Mouse (Mus musculus) neural tube, embryonic 15.5 days (tissue): ENCODE measurements around the gene Ntrk3. TPM values are rescaled to one million over a fixed set of nuclear protein-coding genes. Genes with fewer than 3 reads are reported as not detected.
A peak's percentile ranks its signal among the peaks of the same experiment; 100 is the strongest.

Source experiments
- ATAC-seq: fragments of 200-750 bp; cut with Nextera tagmentation; 2 replicates; pipeline ENCODE4 v1.8.0; 2017; ENCODE audit warnings: mild to moderate bottlenecking, moderate TSS enrichment, moderate library complexity; ENCODE audit not compliant: low FRiP score
- H3K27ac ChIP-seq: fragments of 300-500 bp; sonication (generic); replicated peaks from 2 replicates; pipeline ENCODE4 v1.5.1; 2015; ENCODE audit warnings: mild to moderate bottlenecking, inconsistent platforms
- H3K27me3 ChIP-seq: fragments of 300-500 bp; sonication (generic); replicated peaks from 2 replicates; pipeline ENCODE4 v1.6.1; 2015; ENCODE audit warnings: inconsistent platforms
- H3K36me3 ChIP-seq: fragments of 300-500 bp; sonication (generic); 2 replicates; pipeline ENCODE4 v1.6.1; 2015; ENCODE audit warnings: inconsistent platforms
- H3K4me1 ChIP-seq: fragments of 300-500 bp; sonication (generic); 2 replicates; pipeline ENCODE4 v1.6.1; 2015; ENCODE audit warnings: inconsistent platforms
- H3K4me2 ChIP-seq: fragments of 300-500 bp; sonication (generic); 2 replicates; pipeline ENCODE4 v1.6.1; 2015; ENCODE audit warnings: inconsistent platforms, mild to moderate bottlenecking, moderate library complexity
- H3K4me3 ChIP-seq: fragments of 300-500 bp; sonication (generic); replicated peaks from 2 replicates; pipeline ENCODE4 v1.5.1; 2015; ENCODE audit warnings: mild to moderate bottlenecking, inconsistent platforms
- H3K9ac ChIP-seq: fragments of 300-500 bp; sonication (generic); replicated peaks from 2 replicates; pipeline ENCODE4 v1.6.1; 2015; ENCODE audit warnings: mild to moderate bottlenecking, inconsistent platforms
- H3K9me3 ChIP-seq: fragments of 300-500 bp; sonication (generic); replicated peaks from 2 replicates; pipeline ENCODE4 v1.6.1; 2016; ENCODE audit warnings: inconsistent platforms
- WGBS: fragments of 180-500 bp; shearing (Covaris S2); methylation state at CpG from one replicate; pipeline ENCODE4 v1.1.7; 2015; ENCODE audit warnings: mixed read lengths; 5-methylcytosine and 5-hydroxymethylcytosine counted together
- polyA plus RNA-seq: library from polyadenylated mRNA; unstranded; fragments of >200 nt; fragmentation: Nextera tagmentation; extraction: Ambion mirVana; gene quantifications from 2 replicates; pipeline ENCODE4 v1.2.1, GENCODE M21; 2015

The Ntrk3 gene
- polyA plus RNA-seq, 1 experiment from 2014 or later: 27.3 TPM

DNA sequence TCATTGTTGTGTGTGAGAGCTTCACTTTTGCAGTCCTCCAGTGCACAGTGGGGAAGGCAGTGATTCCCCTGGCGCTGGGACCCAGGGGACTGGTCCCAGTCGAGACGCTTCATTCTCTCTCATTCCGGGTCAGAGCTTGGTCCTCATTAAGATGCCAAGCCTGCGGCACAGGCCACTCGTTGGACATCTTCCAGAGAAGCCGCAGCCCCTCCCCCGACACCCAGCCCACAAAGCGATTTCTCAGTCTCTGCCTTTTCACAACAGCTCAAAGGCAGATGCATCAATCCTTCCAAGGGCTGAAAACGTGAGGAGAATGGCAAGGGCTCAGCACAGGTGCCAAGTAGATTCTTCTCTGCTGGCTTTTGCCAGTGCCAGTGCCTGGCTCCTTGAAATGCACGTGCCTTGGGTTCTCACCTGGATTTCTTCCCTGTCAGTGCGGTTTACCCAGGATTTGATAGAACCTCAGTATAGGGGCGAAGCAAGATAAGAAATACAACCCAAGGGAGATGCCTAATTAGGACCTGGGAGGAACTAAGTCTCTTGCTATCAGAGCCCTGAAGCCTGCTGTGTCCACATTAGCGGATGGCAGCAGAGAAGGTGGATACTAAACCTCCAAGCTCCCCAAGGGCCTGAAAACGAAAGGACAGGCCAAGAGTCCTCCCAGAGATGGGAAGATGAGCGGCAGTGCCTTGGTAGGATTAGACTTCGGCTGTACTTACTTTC is 546.7 kb downstream of the Ntrk3 start:
- peak; percentile 90 for ATAC-seq
- WGBS: 24% methylated on average over 17 of the region's 17 CpGs
- H3K9me3 ChIP-seq: no peaks in the 10 kb centered on the region
- peaks cover 2% of the 10 kb centered on the region; the same call in 1 of the 2 replicates for H3K36me3 ChIP-seq
- H3K4me1 ChIP-seq: peaks cover 15% of the 10 kb centered on the region
- H3K4me3 ChIP-seq: no peak overlapping the region
- H3K4me2 ChIP-seq: peak overlapping the region; percentile 28
- H3K27ac ChIP-seq: peak overlapping the region; percentile 54
- no peak overlapping the region for H3K9ac ChIP-seq
- no peaks in the 10 kb centered on the region for H3K27me3 ChIP-seq

DNA sequence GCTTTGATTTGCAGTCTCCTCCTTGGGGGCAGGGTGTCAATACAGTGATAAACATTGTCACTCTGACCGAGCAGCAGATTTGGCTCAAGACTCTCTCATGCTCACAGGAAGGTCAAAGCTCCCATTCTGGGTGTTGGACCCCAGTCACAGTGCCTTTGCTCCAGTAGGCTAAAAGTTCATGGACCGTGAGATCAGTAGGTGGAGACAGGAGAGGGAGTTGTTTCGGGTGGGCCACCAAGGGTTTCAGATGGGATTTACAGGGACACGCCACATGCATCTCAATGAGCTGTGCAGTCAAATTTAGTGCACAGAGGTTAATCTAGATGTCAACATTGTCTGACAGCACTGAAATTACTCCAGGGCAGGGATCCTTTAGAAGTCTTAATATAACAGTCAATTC is 552.2 kb downstream of the Ntrk3 start:
- Histone ChIP-seq H3K4me3 (no peak overlapping the region), H3K9me3 (no peaks in the 10 kb centered on the region), H3K4me1 (peaks cover 5% of the 10 kb centered on the region; the same call in 1 of the 2 replicates), H3K4me2 (no peak overlapping the region), H3K27me3 (no peaks in the 10 kb centered on the region), H3K9ac (no peak overlapping the region), H3K36me3 (no peaks in the 10 kb centered on the region; the same call in 1 of the 2 replicates), H3K27ac (no peak overlapping the region)
- 49% methylated on average over 4 of the region's 4 CpGs for WGBS
- no peak for ATAC-seq

DNA sequence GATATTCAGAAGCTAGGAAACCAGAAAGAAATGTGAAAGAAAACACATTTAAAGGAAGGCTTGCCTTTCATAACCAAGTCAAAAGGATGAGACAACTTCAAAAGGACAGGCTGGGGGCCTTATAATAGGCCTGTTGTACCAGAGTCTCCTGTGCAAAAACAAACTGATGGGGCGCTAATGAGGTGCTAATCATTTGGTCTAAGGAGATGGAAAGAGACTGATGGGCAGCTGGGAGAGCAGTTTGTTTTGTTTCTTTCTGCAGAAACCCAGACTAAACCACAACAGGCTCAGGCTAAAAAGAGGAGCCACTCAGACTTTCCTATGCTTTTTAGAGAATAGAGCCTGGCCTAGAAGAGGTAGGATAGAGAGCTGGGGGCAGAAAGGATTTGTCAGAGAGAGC is 554.4 kb downstream of the Ntrk3 start:
- H3K4me3 ChIP-seq: no peak overlapping the region
- H3K36me3 ChIP-seq: no peaks in the 10 kb centered on the region
- H3K9ac ChIP-seq: no peak overlapping the region
- no peaks in the 10 kb centered on the region for H3K9me3 ChIP-seq
- H3K27ac ChIP-seq: no peak overlapping the region
- ATAC-seq: no peak
- H3K4me2 ChIP-seq: no peak overlapping the region
- WGBS: 15% methylated on average over 1 of the region's 1 CpGs
- no peaks in the 10 kb centered on the region for H3K4me1 ChIP-seq
- H3K27me3 ChIP-seq: no peaks in the 10 kb centered on the region

DNA sequence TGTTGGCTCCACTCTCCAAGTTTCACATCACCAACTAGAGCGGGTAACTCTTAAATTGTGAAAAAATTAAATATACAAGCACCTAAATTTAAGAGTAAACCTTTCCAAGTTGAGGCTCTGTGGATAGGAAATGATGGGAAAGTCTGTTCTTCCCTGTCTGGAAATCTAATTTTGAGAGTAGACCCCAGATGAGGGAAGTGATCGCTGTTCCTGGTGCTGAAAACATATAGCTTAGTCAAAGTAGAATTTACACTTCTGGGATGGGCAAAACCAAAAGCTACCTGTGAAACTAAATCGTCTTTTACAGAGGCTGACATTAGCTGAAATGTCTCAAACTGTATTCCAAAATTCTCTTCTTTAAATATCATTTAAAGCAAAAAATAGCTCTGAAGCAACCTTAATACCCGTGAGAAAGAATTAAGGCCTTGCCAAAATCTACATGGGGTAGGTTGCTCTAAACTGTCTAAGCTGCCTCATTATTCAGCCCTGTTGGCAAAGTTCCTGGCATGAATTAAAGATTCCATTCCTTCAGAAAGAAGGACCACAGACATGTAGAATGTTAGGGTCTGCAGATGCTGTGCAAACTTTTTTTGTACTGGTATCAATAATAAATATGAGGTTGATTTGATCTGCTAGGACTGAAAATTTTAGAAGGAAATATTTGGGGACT is 557.7 kb downstream of the Ntrk3 start:
- Histone ChIP-seq H3K27me3 (no peaks in the 10 kb centered on the region), H3K27ac (no peak overlapping the region), H3K4me1 (no peaks in the 10 kb centered on the region), H3K9ac (no peak overlapping the region), H3K4me3 (no peak overlapping the region), H3K9me3 (no peaks in the 10 kb centered on the region), H3K4me2 (no peak overlapping the region), H3K36me3 (no peaks in the 10 kb centered on the region)
- 65% methylated on average over 4 of the region's 4 CpGs for WGBS
- ATAC-seq: no peak

DNA sequence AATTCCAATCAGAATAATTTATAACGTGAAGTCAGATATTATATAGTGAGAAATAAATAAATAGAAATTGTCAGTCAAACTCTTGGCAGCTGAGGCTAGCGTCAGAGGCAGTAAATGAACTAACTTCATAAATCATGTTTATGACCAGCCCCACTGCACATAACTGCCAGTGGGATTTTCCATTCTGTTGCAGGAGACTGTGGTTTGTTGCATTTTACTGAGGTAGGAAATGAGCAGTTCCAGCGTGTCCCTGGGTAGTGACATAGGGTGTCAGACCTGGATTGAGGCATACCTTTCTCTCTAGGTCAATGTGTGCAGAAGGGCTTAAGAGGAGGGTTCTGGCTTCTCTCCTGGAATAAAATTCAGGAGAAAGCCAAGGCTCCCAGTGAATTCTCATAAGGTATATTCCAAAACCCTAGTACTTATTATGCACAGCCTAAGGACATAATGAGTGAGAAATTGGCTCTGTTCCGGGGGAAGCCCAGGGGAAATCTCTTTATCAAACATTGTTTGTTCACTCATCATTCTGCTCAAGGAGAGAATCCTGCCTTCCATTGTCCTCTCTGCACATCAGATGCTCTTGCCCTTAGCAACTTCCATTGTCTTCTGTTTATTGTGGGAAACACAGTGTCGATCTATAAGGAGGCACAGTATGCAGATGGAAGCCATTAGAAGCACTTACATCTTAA is 565.4 kb downstream of the Ntrk3 start:
- no peak overlapping the region for H3K4me2 ChIP-seq
- 0 out of 2 replicates have a peak, but pooled peaks cover 6% of the 10 kb centered on the region for H3K4me1 ChIP-seq
- no peak overlapping the region for H3K27ac ChIP-seq
- WGBS: 29% methylated on average over 5 of the region's 5 CpGs
- no peaks in the 10 kb centered on the region for H3K9me3 ChIP-seq
- no peaks in the 10 kb centered on the region for H3K27me3 ChIP-seq
- 0 out of 2 replicates have a peak, but pooled peaks have one; percentile 55 for ATAC-seq
- no peak overlapping the region for H3K4me3 ChIP-seq
- H3K9ac ChIP-seq: no peak overlapping the region
- H3K36me3 ChIP-seq: no peaks in the 10 kb centered on the region

DNA sequence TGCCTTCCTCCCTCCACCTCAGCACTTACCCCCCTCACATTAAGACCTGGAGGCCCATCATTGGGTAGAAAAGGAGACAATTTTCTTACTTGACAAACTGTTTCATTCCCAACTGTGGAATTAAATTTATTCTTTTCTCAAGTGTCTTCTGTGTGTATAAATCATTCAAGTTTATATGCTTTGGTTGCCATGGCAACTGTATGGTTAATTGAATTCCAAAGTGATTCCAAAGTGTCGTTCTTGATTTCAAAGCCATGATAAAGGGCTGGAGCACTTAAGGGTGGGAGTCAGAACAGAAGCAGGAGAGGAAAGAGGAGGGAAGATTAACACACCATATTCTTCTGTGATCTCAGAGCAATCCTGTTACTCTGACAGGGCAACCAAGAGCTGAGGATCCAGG is 572.3 kb downstream of the Ntrk3 start:
- Histone ChIP-seq H3K27ac (no peak overlapping the region), H3K4me2 (no peak overlapping the region), H3K4me1 (no peaks in the 10 kb centered on the region), H3K9me3 (no peaks in the 10 kb centered on the region), H3K27me3 (no peaks in the 10 kb centered on the region), H3K36me3 (no peaks in the 10 kb centered on the region), H3K4me3 (no peak overlapping the region), H3K9ac (no peak overlapping the region)
- WGBS: 13% methylated on average over 1 of the region's 1 CpGs
- ATAC-seq: no peak

DNA sequence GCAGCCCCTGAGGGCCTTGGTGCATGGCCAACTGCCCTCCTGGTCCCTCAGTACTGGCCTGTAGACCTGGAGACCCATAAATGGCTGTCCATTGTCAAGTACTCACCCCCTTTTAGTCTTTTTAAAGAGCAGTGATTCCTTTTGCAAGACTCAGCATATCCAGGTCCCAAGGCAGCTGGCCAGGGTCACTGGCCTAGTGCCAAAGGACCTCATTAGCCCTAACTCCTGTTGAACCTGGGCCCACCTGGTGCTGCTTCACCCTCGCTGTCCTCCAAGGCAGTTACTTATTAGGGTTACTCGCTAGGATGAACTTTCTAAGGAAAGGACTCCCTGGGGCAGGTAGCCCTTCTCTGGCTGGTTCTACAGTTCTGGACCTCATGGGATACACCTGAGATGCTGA is 579.9 kb downstream of the Ntrk3 start:
- no peaks in the 10 kb centered on the region for H3K9me3 ChIP-seq
- H3K4me3 ChIP-seq: no peak overlapping the region
- no peak for ATAC-seq
- 89% methylated on average over 2 of the region's 2 CpGs for WGBS
- H3K9ac ChIP-seq: no peak overlapping the region
- no peaks in the 10 kb centered on the region for H3K4me1 ChIP-seq
- H3K27ac ChIP-seq: no peak overlapping the region
- no peaks in the 10 kb centered on the region for H3K36me3 ChIP-seq
- H3K4me2 ChIP-seq: no peak overlapping the region
- H3K27me3 ChIP-seq: no peaks in the 10 kb centered on the region

DNA sequence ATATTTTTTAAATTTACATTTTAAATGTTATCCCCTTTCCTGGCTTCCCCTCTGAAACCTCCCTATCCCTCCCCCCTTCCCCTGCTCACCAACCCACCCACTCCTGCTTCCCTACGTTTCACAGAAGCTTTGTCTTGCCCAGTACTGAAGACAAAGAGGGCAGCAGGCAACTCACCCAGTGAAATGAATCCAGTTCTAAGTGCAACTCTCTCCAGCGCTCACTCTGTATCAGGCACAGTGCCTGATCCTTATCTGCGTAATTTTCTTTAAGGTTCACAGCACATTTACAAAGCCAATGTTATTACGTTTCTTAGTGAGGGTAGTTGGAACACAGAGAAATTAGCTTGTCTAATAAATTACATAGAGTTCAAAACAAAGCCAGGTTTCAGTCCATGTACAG is 592.6 kb downstream of the Ntrk3 start:
- no peak for ATAC-seq
- Histone ChIP-seq H3K27ac (no peak overlapping the region), H3K9me3 (no peaks in the 10 kb centered on the region), H3K36me3 (no peaks in the 10 kb centered on the region), H3K9ac (no peak overlapping the region), H3K4me2 (no peak overlapping the region), H3K4me1 (no peaks in the 10 kb centered on the region), H3K4me3 (no peak overlapping the region), H3K27me3 (no peaks in the 10 kb centered on the region)
- 26% methylated on average over 4 of the region's 4 CpGs for WGBS

DNA sequence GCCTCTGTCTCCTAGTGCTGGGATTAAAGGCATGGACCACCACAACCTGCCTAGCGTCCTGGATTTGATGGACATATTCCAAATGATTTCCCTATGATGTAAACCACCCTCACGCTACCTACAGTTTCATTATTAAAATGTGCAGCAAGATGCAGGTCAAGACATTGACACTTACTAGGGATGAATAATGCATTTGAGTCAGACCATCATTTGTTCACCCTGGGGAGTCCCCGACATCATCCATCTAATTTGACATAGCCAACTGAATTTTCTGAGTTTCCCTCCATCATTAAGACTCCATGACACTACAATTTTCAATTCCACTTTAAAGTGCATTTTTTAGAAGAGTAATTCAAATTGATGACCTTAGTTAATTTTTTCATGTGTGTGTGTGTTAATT is 593.0 kb downstream of the Ntrk3 start:
- no peaks in the 10 kb centered on the region for H3K36me3 ChIP-seq
- no peak overlapping the region for H3K4me2 ChIP-seq
- 77% methylated on average over 3 of the region's 3 CpGs for WGBS
- H3K9me3 ChIP-seq: no peaks in the 10 kb centered on the region
- no peak for ATAC-seq
- no peak overlapping the region for H3K4me3 ChIP-seq
- H3K9ac ChIP-seq: no peak overlapping the region
- H3K4me1 ChIP-seq: no peaks in the 10 kb centered on the region
- no peaks in the 10 kb centered on the region for H3K27me3 ChIP-seq
- no peak overlapping the region for H3K27ac ChIP-seq

DNA sequence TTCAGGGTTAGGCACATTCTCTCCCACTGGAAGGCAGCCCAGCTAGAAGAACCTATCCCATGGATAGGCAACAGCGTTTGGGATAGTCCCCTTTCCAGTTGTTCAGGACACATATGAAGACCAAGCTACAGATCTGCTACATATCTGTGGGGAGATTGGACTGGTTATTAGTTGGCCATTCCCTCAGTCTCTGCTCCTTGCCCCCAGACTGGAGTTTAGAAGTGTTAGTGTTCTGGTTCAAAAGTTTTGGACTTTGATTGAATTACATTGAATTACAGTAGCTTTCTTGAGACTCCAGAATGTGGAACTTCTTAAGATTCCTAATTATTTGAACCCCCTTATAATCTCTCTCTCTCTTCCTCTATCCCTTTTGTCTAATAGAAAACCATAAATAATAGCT is 607.8 kb downstream of the Ntrk3 start:
- Histone ChIP-seq H3K9me3 (no peaks in the 10 kb centered on the region), H3K4me2 (no peak overlapping the region), H3K27ac (no peak overlapping the region), H3K27me3 (no peaks in the 10 kb centered on the region), H3K4me3 (no peak overlapping the region), H3K9ac (no peak overlapping the region), H3K36me3 (no peaks in the 10 kb centered on the region), H3K4me1 (no peaks in the 10 kb centered on the region)
- ATAC-seq: no peak
- 87% methylated on average over 1 of the region's 1 CpGs for WGBS
